In the genomic region with DNA sequence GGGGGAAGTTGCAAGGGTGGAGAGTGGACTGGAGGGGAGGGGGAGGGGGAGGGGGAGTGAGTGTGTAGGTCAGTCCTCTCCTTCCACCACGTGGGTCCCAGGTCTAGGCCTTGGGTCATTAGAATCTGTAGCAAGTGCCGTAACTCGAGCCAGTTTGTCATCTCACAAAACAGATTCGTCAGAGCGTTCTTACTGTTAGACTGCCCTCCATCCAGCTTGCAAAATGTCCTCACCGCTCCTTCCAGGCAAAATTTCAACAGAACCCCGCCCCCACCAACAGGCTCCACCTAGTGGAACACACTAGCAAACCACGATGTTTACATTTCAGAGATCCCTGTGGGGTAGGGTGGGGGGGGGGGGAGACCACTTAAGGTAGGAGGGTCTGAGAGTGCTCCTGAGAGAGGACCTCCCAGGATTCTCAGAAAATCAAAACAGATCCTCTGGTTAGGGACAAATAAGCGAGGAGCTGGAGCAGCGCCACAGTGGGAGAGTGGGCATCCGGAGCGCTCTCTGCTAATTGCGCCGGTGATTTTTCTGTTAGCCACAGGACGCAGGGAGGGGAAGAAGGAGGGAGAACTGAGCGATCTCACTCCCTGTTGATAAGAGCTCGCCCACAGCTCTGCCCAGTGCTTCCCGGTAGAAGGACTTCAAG, we compare ENCODE assay signal across 1 mouse cellular context.
TF ChIP-seq lines count a peak whose summit lies in the region.

No protein-coding gene starts in this region.

TF ChIP-seq in MEL, 35 proteins besides CTCF, POLR2A, EP300 and RAD21 (continued from another document):
- TF ChIP-seq MYC (IDR thresholded peaks at IDR 0.05; ENCODE audit: low read depth, low read length) (no peak), ETS1 (IDR thresholded peaks at IDR 0.05; ENCODE audit: low read depth, low read length) (no peak), BHLHE40 (IDR thresholded peaks at IDR 0.05; ENCODE audit: borderline replicate concordance, low read depth, low read length) (no peak), SMC3 (IDR thresholded peaks at IDR 0.05; ENCODE audit: low read depth, low read length) (peak; percentile 15; the same call in 1 of the 2 replicates), UBTF (IDR thresholded peaks at IDR 0.05; ENCODE audit: borderline replicate concordance, insufficient read depth, low read depth, low read length) (no peak), JUND (IDR thresholded peaks at IDR 0.05; ENCODE audit: low read depth, low read length) (no peak), NRF1 (IDR thresholded peaks at IDR 0.05; ENCODE audit: insufficient read depth, low read depth, low read length, poor library complexity, severe bottlenecking) (peak; percentile 35; the same call in 1 of the 2 replicates), MAFK (IDR thresholded peaks at IDR 0.05; ENCODE audit: borderline replicate concordance, low read depth, low read length) (no peak)
